Mouse (Mus musculus): Measurements from ENCODE around the gene Elp5.
"Not testable (repeated sequence)": the region's sequence is repeated elsewhere in the genome, so short reads cannot be mapped to it uniquely, and the experiment has no call there.

The Elp5 gene

DNA sequence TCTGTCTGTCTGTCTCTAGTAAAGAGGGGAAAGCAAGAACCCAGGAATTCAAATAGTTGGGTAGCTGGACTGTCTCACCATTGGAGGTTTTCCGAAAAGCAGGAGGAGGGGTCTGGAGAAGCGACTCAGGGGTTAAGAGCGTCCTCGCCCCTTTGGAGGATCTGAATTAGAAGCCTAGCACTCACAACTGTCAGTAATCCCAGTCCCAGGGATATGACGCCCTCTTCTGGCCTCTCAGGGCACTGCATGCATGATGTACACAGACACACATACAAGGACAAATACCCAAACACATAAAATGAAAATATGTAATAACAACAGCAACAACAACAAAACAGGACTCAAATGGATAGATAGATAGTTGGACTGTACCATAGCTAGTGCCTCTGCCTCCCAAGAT is 21.7 kb downstream of the Elp5 start:
- no peak for DNase-seq (ENCODE audit: low spot score in 2 of 2)

GRCm38 (mm10) chr11:69956218-69956617 is 26.1 kb downstream of the Elp5 start:
- DNase-seq (ENCODE audit: low spot score in 2 of 2), result no peak

GRCm38 (mm10) chr11:69955618-69956017 is 26.7 kb downstream of the Elp5 start:
- not testable (repeated sequence) for DNase-seq (ENCODE audit: low spot score in 2 of 2)

GRCm38 (mm10) chr11:69953267-69953915 is 28.9 kb downstream of the Elp5 start:
- DNase-seq (ENCODE audit: low spot score in 2 of 2), result no peak

DNA sequence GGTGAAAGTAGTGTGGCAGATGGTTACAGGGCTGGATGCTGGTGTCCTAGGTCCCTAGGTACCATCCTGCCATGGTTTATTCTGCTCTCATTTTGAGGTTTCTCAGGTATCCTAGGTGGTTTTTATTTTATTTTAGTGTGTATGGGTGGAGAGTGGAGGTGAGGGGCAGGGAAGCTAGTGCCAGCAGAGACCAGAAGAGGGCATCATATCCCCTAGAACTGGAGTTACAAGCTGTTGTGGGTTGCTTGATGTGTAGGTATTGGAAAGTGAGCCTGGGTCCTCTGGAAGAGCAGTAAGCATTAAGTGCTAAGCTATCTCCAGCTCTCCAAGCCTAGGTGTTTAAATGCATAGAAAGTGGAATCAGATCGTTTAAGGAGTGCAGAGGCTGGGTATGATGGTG is 30.0 kb downstream of the Elp5 start:
- no peak for DNase-seq (ENCODE audit: low spot score in 2 of 2)

- DNase-seq (ENCODE audit: low spot score in 2 of 2), result peak in 1 of 2 experiments; percentile 47
Measured at GRCm38 (mm10) chr11:69950807-69951459, 31.4 kb downstream of the Elp5 start.

DNA sequence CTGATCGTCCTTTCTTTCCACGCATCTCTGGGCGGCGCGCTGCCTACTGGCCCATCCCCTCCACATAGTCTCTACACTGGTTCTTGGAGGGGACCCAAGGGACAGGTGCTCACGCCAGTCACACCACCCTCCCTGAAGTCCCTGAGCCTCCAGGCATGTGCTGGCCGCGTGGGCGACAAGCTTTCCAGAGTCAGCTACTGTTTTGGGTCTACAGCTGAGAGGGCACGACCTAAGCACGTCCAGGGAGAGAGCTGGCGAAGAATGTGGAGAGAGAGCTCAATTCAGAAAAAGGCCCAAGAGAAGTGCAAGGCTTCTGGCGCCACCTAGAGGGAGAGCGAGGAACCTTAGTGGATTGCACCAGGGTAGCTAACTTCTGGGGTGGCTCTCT is 33.6 kb downstream of the Elp5 start:
- DNase-seq (ENCODE audit: low spot score in 2 of 2), result peak; percentile 74 to 90

DNA sequence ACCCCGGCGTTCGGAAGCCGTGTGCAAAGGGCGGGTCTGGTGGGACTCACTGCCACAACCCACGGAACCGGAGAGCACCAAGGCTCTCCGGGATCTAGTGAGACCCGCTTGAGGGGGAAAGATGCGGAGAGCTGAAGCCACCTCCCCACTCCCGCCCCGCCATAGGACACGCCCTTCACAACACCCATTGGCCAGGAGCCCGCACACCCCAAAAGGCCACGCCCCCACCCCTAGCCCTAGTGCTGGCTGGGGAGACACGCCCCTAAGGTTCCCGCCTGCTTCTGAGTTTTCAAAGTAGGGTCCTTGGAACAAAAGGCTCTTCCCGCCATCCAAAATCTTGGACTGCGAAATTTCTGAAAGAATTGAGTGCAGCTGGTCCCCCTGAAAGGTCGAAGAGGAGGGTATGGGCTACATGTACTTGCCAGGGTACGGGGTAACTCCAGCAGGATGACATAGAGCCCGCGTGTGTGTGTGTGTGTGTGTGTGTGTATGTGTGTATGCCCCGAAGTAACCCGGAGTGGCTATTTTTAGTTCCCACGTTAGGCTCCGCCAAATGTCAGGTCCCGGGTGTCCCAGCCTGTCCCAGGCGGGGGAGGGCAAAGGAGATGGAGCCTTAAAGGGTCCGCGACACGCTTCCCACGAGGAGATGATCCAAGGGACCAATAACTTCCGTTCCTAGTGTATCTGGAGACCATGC is 34.1 kb downstream of the Elp5 start, which contains the start of gene Slc2a4:
Gene Slc2a4 (minus strand): TSS at position 123 of the 697 bp plus-strand sequence.
- peak; percentile 91 to 95 for DNase-seq (ENCODE audit: low spot score in 2 of 2)

GRCm38 (mm10) chr11:69947337-69948065 is 34.8 kb downstream of the Elp5 start:
- no peak for DNase-seq (ENCODE audit: low spot score in 2 of 2)

DNA sequence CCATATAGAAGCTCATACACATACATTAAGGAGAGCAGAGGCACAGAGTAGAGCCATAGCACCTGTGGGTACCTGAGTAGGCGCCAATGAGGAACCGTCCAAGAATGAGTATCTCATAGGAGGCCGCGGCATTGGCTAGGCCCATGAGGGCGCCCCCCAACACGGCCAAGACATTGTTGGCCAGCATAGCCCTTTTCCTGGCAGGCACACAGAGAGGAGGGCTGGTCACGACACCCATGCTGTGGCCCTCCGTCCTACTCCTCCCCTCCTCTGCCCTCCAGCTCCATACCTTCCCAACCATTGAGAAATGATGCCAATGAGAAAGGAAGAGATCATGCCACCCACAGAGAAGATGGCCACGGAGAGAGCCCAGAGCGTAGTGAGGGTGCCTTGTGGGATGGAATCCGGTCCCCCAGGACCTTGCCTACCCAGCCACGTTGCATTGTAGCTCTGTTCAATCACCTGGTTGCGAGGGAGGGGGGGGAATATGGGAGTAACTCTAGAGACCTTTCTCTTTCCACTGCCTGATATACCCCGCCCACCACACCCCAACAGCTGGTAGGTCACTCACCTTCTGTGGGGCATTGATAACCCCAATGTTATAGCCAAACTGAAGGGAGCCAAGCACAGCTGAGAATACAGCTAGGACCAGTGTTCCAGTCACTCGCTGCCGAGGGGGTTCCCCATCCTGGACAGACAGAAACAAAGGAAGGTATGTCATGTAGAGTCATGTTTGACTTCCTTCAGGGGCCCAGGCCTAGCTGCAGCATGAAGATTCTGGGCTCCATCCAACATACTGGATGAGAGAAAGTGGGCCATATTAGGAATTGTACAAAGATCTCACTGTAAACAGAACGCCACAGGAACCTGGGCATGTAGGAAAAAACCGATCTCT is 36.1 kb downstream of the Elp5 start:
- no peak for DNase-seq (ENCODE audit: low spot score in 2 of 2)

- DNase-seq (ENCODE audit: low spot score in 2 of 2), result no peak
Measured at GRCm38 (mm10) chr11:69945216-69945615, 37.1 kb downstream of the Elp5 start.

DNA sequence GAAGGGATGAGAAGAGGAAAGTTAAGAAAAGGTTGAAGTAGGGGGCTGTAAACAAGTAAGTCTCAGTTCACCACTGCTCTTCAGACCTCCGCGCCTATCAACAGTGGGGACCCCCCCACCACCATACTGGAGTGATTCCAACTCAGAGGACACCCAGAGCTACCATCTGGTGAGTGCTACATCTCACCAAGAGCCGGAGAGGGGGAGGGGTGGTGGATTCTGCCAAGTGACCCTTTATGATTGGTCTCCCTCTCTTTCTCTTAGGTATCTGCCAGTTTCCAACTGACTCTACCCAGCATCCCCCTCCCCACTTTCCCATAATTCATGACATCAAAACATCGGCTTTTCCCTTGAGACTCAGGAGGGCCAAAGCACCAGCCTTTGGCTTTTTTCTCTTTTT is 41.4 kb downstream of the Elp5 start:
- DNase-seq (ENCODE audit: low spot score in 2 of 2), result no peak

GRCm38 (mm10) chr11:69939731-69940130 is 42.6 kb downstream of the Elp5 start:
- no peak for DNase-seq (ENCODE audit: low spot score in 2 of 2)

GRCm38 (mm10) chr11:69939181-69939580 is 43.1 kb downstream of the Elp5 start:
- no peak for DNase-seq (ENCODE audit: low spot score in 2 of 2)

DNA sequence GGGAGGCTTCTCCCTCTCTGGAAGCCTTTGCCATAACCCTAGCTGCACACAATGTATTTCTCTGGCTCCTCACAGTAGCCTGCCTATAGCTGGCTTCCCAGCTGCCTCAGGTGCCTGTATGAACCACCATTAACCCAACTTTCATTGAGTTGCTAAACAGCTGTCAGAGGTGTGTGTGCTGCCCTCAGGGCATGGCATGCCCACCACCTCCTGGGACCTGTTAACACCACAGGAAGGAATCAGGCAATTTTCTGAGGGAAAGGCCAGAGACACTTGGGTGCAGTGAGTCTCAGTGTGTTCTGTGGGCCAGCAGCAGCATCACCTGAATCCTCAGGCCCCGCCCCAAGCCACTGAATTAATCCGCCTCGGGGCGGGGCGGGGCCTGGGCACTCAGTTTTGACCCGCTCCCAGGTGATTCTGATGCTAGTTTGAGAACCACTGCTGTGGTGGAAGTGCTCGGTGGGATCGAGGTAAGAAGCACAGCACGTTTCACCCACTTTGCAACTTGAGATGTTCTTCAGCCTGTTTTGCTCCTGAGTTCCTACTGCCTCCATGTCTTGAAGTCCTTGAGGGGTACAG is 43.8 kb downstream of the Elp5 start:
- DNase-seq (ENCODE audit: low spot score in 2 of 2), result no peak

DNA sequence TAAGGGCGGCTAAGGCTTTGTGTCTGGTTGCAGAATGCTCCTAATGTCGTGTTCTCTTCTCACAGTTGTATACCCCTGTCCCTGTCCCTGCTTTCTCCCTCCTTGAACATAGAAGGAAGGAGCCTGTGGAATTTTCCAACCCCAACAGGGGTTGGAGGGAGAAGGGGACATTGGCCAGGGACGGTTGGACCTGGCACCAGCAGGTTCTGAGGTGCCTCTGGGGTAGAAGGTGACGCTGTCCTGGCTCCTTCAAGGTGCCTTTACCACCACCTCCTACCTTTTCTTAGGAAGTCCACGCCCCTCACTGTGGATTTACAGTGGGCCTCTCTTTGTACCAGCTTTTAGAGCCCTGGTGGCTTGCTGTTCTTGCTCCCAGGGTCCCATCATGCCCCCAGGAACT is 44.5 kb downstream of the Elp5 start:
- no peak for DNase-seq (ENCODE audit: low spot score in 2 of 2)

- DNase-seq (ENCODE audit: low spot score in 2 of 2), result no peak
Measured at GRCm38 (mm10) chr11:69937385-69937784, 44.9 kb downstream of the Elp5 start.

DNA sequence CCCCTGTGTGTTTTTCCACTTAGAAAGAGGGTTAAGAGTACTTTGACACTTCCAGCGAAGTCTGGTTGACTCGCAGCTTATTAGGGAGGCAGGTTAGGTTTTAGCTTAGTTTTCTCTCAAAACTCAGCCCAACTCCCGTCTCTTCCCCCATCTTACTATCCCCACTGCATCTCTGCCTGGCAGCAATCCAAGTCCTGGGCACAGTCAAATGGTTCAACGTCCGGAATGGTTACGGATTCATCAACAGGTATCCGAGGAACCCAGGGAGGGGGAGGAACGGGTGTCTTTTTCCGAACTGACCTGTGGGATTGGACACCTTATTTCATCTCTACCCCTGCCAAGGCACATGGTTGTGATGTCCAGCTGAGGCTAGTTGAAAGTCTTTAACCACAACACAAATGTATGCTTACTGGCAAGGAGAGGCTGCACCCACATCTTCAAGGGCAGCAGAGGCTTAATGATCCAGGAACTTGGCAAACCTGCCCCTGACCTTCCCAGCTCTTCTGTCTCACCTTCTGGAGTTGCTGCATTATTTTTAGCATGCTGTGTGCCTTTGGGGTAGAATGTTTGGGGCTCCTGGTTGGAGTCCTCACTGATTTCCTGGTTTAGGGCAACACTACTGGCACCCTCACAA is 45.5 kb downstream of the Elp5 start:
- no peak for DNase-seq (ENCODE audit: low spot score in 2 of 2)

- DNase-seq (ENCODE audit: low spot score in 2 of 2), result no peak
Measured at GRCm38 (mm10) chr11:69936156-69936555, 46.2 kb downstream of the Elp5 start.

DNA sequence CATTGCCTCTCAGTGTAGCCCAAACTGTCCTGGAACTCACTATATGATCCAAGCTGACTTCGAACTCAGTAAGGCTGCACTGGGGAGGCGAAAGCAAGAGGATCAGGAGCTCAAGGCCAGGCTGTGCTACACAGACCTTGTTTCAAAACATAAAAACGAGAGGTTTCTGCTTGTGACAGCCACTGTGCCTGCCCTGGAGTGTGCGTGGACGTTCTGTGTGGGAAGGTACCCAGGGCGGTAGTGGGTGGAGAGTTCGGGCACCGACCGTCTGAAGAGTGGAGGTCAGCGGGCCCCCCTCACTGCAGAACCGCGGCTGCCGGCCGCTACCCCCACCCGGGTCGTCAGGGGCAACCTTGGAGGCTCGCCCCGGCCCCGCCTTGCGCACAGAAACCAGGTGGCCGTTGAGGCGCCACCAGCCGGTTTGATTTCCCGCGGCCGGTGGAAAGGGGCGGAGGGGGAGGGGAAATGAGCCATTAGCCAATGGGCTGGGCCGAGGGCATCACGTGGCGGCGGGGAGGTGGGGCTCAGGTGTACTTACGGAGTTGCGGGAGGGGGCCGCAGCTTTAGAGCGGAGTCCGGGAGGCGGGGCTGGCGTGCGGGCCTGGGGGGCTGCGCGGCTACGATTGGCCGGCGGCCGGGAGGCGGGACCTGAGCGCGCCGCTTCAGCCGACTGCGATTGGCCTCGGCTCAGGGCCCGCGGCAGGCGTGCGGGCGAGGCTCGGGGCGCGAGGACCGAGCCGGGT is 47.0 kb downstream of the Elp5 start, which contains the start of gene Ybx2:
Gene Ybx2 (plus strand): TSS at position 660 of the 743 bp plus-strand sequence.
- DNase-seq (ENCODE audit: low spot score in 2 of 2), result peak; percentile 91 to 93

Data from thymus, postnatal 10 days (tissue).